Mouse (Mus musculus) limb, embryonic 13.5 days (tissue): ENCODE data around the gene Sstr2. TPM values are rescaled to one million over a fixed set of nuclear protein-coding genes. Genes with fewer than 3 reads are reported as not detected.

Experiments used
- ATAC-seq: fragments of 200-750 bp; cut with Nextera tagmentation; 2 replicates; pipeline ENCODE4 v1.8.0; 2017; ENCODE audit warnings: low read depth, moderate number of reproducible peaks, moderate TSS enrichment; ENCODE audit not compliant: low FRiP score
- H3K27ac ChIP-seq: fragments of 300-500 bp; sonication (generic); 2 replicates; pipeline ENCODE4 v1.5.1; 2015; ENCODE audit warnings: inconsistent platforms, mild to moderate bottlenecking, moderate library complexity
- H3K27me3 ChIP-seq: fragments of 300-500 bp; sonication (generic); 2 replicates; pipeline ENCODE4 v1.6.1; 2015; ENCODE audit warnings: mild to moderate bottlenecking, inconsistent platforms
- H3K36me3 ChIP-seq: fragments of 300-500 bp; sonication (generic); 2 replicates; pipeline ENCODE4 v1.6.1; 2015; ENCODE audit warnings: inconsistent platforms, mild to moderate bottlenecking, moderate library complexity
- H3K4me1 ChIP-seq: fragments of 300-500 bp; sonication (generic); 2 replicates; pipeline ENCODE4 v1.6.1; 2015; ENCODE audit warnings: inconsistent platforms
- H3K4me2 ChIP-seq: fragments of 300-500 bp; sonication (generic); replicated peaks from 2 replicates; pipeline ENCODE4 v1.6.1; 2015; ENCODE audit warnings: inconsistent platforms, mild to moderate bottlenecking, moderate library complexity
- H3K4me3 ChIP-seq: fragments of 300-500 bp; sonication (generic); 2 replicates; pipeline ENCODE4 v1.5.1; 2015; ENCODE audit warnings: moderate library complexity, mild to moderate bottlenecking, inconsistent platforms
- H3K9ac ChIP-seq: fragments of 300-500 bp; sonication (generic); 2 replicates; pipeline ENCODE4 v1.6.1; 2015; ENCODE audit warnings: mild to moderate bottlenecking, inconsistent platforms
- H3K9me3 ChIP-seq: fragments of 300-500 bp; sonication (generic); 2 replicates; pipeline ENCODE4 v1.6.1; 2016; ENCODE audit warnings: inconsistent platforms
- WGBS: fragments of 180-500 bp; shearing (Covaris S2); methylation state at CpG from one replicate; pipeline ENCODE4 v1.1.7; 2015; 5-methylcytosine and 5-hydroxymethylcytosine counted together
- polyA plus RNA-seq: library from polyadenylated mRNA; unstranded; fragments of >200 nt; fragmentation: Nextera tagmentation; extraction: Ambion mirVana; gene quantifications from 2 replicates; pipeline ENCODE4 v1.2.1, GENCODE M21; 2015

The Sstr2 gene
- polyA plus RNA-seq, 1 experiment from 2014 or later, result 1.1 TPM

GRCm38 (mm10) chr11:113625437-113625836 lies 6.3 kb downstream of the Sstr2 start:
- H3K4me1 ChIP-seq, result no peaks in the 10 kb centered on the region
- no peak for ATAC-seq

DNA sequence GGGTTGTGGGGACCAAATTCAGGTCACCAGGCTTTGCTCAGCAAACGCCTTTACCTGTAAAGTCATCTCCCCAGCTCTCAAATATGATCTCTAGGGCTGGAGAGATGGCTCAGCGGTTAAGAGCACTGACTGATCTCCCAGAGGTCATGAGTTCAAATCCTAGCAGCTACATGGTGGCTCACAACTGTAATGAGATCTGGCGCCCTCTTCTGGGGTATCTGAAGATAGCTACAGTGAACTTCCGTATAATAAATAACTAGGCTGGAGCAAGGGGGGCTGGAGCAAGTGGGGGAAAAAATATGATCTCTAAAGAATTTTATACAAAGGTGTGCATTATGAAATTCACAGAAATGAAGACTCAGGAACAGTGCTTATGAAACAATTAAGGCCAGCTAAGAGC lies 8.6 kb downstream of the Sstr2 start:
- Histone ChIP-seq H3K27me3 (peaks cover 1% of the 10 kb centered on the region; the same call in 1 of the 2 replicates), H3K9ac (no peak overlapping the region), H3K4me1 (no peaks in the 10 kb centered on the region), H3K9me3 (no peaks in the 10 kb centered on the region), H3K4me2 (no peak overlapping the region), H3K27ac (no peak overlapping the region), H3K36me3 (no peaks in the 10 kb centered on the region), H3K4me3 (no peak overlapping the region)
- 57% methylated on average over 4 of the region's 4 CpGs for WGBS
- ATAC-seq, result no peak

More at GRCm38 (mm10) chr11:113625437-113625836, 6.3 kb downstream of the Sstr2 start:
- Histone ChIP-seq H3K4me2 (no peak overlapping the region), H3K27ac (no peak overlapping the region), H3K9ac (no peak overlapping the region), H3K36me3 (no peaks in the 10 kb centered on the region), H3K9me3 (no peaks in the 10 kb centered on the region), H3K27me3 (peaks cover 17% of the 10 kb centered on the region), H3K4me3 (no peak overlapping the region)
- 92% methylated on average over 18 of the region's 18 CpGs for WGBS

- no peaks in the 10 kb centered on the region for H3K36me3 ChIP-seq
- no peak for ATAC-seq
- WGBS, result 66% methylated on average over 7 of the region's 7 CpGs
- H3K27ac ChIP-seq, result no peak overlapping the region
- H3K27me3 ChIP-seq, result peaks cover 3% of the 10 kb centered on the region; the same call in 1 of the 2 replicates
- no peak overlapping the region for H3K9ac ChIP-seq
- no peaks in the 10 kb centered on the region for H3K4me1 ChIP-seq
- no peak overlapping the region for H3K4me2 ChIP-seq
- H3K4me3 ChIP-seq, result no peak overlapping the region
- H3K9me3 ChIP-seq, result no peaks in the 10 kb centered on the region
Observed at GRCm38 (mm10) chr11:113630642-113631041, 11.5 kb downstream of the Sstr2 start.

- ATAC-seq, result no peak
- no peaks in the 10 kb centered on the region for H3K36me3 ChIP-seq
- no peak overlapping the region for H3K4me3 ChIP-seq
- H3K9me3 ChIP-seq, result no peaks in the 10 kb centered on the region
- H3K27me3 ChIP-seq, result peaks cover 3% of the 10 kb centered on the region; the same call in 1 of the 2 replicates
- no peak overlapping the region for H3K27ac ChIP-seq
- H3K9ac ChIP-seq, result no peak overlapping the region
- 72% methylated on average over 8 of the region's 8 CpGs for WGBS
- H3K4me2 ChIP-seq, result no peak overlapping the region
- H3K4me1 ChIP-seq, result no peaks in the 10 kb centered on the region
Observed at GRCm38 (mm10) chr11:113631302-113631701, 12.2 kb downstream of the Sstr2 start.

DNA sequence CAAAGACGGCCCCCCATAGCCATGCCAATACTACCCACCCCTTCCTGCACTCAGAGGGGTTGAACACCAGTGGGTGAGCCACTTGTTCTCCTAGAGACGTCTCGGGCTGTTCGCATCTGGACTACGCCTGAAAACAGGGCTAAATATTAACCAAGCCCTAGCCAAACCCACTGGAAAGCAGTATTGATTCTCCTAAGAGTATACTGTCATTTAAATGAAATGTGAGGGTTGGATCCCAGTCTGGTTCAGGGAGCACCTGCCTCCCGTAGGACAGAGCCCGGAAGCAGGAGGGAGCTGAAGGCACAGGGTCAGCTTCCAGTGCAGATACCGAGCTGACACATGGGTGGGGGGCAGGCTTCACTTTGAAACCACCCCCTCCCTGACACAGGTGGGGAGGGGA lies 12.7 kb downstream of the Sstr2 start:
- Histone ChIP-seq H3K4me3 (no peak overlapping the region), H3K4me1 (no peaks in the 10 kb centered on the region), H3K9ac (no peak overlapping the region), H3K27ac (no peak overlapping the region), H3K4me2 (no peak overlapping the region), H3K36me3 (no peaks in the 10 kb centered on the region), H3K9me3 (no peaks in the 10 kb centered on the region), H3K27me3 (peaks cover 3% of the 10 kb centered on the region; the same call in 1 of the 2 replicates)
- ATAC-seq, result no peak
- WGBS, result 80% methylated on average over 8 of the region's 8 CpGs

GRCm38 (mm10) chr11:113632303-113632702 lies 13.2 kb downstream of the Sstr2 start:
- no peak for ATAC-seq
- 81% methylated on average over 7 of the region's 7 CpGs for WGBS

DNA sequence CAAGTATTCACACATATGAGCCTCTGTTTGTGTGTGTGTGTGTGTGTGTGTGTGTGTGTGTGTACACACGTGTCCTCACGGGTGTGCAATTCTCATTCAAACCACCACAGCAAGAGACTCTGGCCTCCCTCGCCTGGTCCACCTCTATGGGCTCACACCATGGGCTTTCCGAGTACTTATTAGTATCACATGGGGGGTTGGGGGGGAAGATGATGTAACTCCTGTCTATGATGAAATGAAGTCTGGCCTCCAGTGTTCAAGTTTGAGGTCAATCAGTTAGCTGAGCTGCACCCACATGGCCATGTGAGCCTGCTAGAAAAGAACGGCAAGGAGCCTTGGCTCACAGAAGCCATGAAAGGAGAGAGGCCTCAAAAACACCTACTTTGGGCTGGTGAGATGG lies 14.3 kb downstream of the Sstr2 start:
- no peak overlapping the region for H3K4me3 ChIP-seq
- no peaks in the 10 kb centered on the region for H3K36me3 ChIP-seq
- peaks cover 3% of the 10 kb centered on the region; the same call in 1 of the 2 replicates for H3K27me3 ChIP-seq
- 0 out of 2 replicates have a peak, but pooled peaks cover 3% of the 10 kb centered on the region for H3K9me3 ChIP-seq
- 92% methylated on average over 5 of the region's 5 CpGs for WGBS
- no peak for ATAC-seq
- H3K27ac ChIP-seq, result no peak overlapping the region
- H3K4me1 ChIP-seq, result no peaks in the 10 kb centered on the region
- no peak overlapping the region for H3K4me2 ChIP-seq
- H3K9ac ChIP-seq, result no peak overlapping the region

More at GRCm38 (mm10) chr11:113632303-113632702, 13.2 kb downstream of the Sstr2 start:
- Histone ChIP-seq H3K9ac (no peak overlapping the region), H3K36me3 (no peaks in the 10 kb centered on the region), H3K9me3 (no peaks in the 10 kb centered on the region), H3K27me3 (peaks cover 3% of the 10 kb centered on the region; the same call in 1 of the 2 replicates), H3K4me3 (no peak overlapping the region), H3K4me2 (no peak overlapping the region), H3K27ac (no peak overlapping the region), H3K4me1 (no peaks in the 10 kb centered on the region)

- no peaks in the 10 kb centered on the region for H3K4me1 ChIP-seq
- WGBS, result 65% methylated on average over 10 of the region's 10 CpGs
- H3K27me3 ChIP-seq, result peaks cover 3% of the 10 kb centered on the region; the same call in 1 of the 2 replicates
- H3K9me3 ChIP-seq, result 0 out of 2 replicates have a peak, but pooled peaks cover 3% of the 10 kb centered on the region
- ATAC-seq, result no peak
- no peak overlapping the region for H3K27ac ChIP-seq
- no peak overlapping the region for H3K9ac ChIP-seq
- no peak overlapping the region for H3K4me2 ChIP-seq
- no peak overlapping the region for H3K4me3 ChIP-seq
- H3K36me3 ChIP-seq, result no peaks in the 10 kb centered on the region
Observed at GRCm38 (mm10) chr11:113634699-113635121, 15.6 kb downstream of the Sstr2 start.

DNA sequence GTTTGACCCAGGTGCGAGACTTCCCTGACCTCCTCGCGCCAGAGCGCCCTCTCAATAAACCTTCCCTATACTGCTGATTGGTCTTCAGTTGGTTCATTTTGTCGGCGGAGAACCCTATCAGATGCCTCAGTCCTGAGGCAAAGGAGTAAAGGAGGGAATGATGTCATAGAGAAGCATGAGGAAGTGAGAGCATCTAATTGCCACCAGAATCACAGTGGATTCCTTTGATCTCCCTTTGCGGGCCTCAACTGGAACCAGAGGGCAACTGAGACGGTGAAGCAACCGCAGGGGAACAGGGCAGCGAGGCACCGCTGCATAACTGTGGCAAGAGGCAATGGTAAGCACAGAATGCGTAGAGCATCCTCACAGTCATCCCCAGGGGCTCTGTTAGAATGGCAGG lies 19.5 kb downstream of the Sstr2 start:
- Histone ChIP-seq H3K27ac (no peak overlapping the region), H3K9me3 (0 out of 2 replicates have a peak, but pooled peaks cover 3% of the 10 kb centered on the region), H3K4me2 (no peak overlapping the region), H3K9ac (no peak overlapping the region), H3K4me1 (no peaks in the 10 kb centered on the region), H3K4me3 (no peak overlapping the region), H3K36me3 (no peaks in the 10 kb centered on the region), H3K27me3 (no peaks in the 10 kb centered on the region)
- WGBS, result 79% methylated on average over 12 of the region's 12 CpGs
- ATAC-seq, result no peak

DNA sequence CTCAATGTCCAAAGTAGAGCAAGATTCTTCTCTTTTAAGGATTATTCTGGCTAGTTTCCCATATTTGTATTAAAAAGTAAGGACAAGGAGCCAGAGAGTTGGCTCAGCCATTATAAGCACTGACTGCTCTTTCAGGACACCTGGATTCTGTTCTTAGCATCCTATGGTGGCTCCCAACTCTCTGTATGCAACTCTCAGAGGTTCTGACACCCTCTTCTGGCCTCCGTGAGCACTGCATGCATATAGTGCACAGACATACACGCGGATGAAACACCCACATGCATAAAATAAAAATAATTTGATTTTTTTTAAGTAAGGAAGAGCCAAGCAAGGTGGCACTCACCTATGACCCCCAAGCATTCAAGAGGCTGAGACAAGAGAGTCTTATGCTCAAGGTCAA lies 26.0 kb downstream of the Sstr2 start:
- 0 out of 2 replicates have a peak, but pooled peaks cover 4% of the 10 kb centered on the region for H3K9me3 ChIP-seq
- no peak overlapping the region for H3K4me3 ChIP-seq
- WGBS, result 84% methylated on average over 3 of the region's 3 CpGs
- no peak overlapping the region for H3K27ac ChIP-seq
- no peak overlapping the region for H3K9ac ChIP-seq
- peaks cover 16% of the 10 kb centered on the region for H3K4me1 ChIP-seq
- H3K27me3 ChIP-seq, result no peaks in the 10 kb centered on the region
- H3K36me3 ChIP-seq, result no peaks in the 10 kb centered on the region
- ATAC-seq, result no peak
- H3K4me2 ChIP-seq, result no peak overlapping the region

- WGBS, result 3% methylated on average over 15 of the region's 15 CpGs
Observed at GRCm38 (mm10) chr11:113648152-113648551, 29.0 kb downstream of the Sstr2 start.

GRCm38 (mm10) chr11:113648690-113649352 lies 29.7 kb downstream of the Sstr2 start, which contains the start of gene Cog1:
Gene Cog1 (plus strand): TSS chr11:113649169.
- Histone ChIP-seq H3K9ac (peak within 1 kb of the TSS; percentile 93), H3K36me3 (peaks cover 22% of the 10 kb centered on the region), H3K4me2 (peak within 1 kb of the TSS; percentile 68), H3K4me1 (peaks cover 43% of the 10 kb centered on the region), H3K9me3 (0 out of 2 replicates have a peak, but pooled peaks cover 4% of the 10 kb centered on the region), H3K27me3 (no peaks in the 10 kb centered on the region), H3K27ac (peak within 1 kb of the TSS; percentile 82; the same call in 1 of the 2 replicates), H3K4me3 (peak within 1 kb of the TSS; percentile 90)
- no peak for ATAC-seq
- WGBS, result 45% methylated on average over 26 of the region's 26 CpGs

More at GRCm38 (mm10) chr11:113648152-113648551, 29.0 kb downstream of the Sstr2 start:
- no peaks in the 10 kb centered on the region for H3K27me3 ChIP-seq
- H3K4me1 ChIP-seq, result peaks cover 37% of the 10 kb centered on the region
- 0 out of 2 replicates have a peak, but pooled peaks cover 4% of the 10 kb centered on the region for H3K9me3 ChIP-seq
- H3K36me3 ChIP-seq, result peaks cover 16% of the 10 kb centered on the region
- peak overlapping the region; percentile 46 for H3K4me2 ChIP-seq
- ATAC-seq, result no peak
- no peak overlapping the region for H3K4me3 ChIP-seq
- no peak overlapping the region for H3K27ac ChIP-seq
- no peak overlapping the region; the same call in 1 of the 2 replicates for H3K9ac ChIP-seq
